Comparison of ENCODE assay signal across 9 mouse cellular contexts in genomic region chr4:134760281-134760680, GRCm38 (mm10). TPM values are rescaled to one million over a fixed set of nuclear protein-coding genes. Genes with fewer than 3 reads are reported as not detected.
DNase-seq lines count a peak whose midpoint lies in the region; ATAC-seq and TF ChIP-seq lines count a peak whose summit lies in the region.
"Had no signal": no experiment of that assay in that cellular context is flagged by ENCODE, and none has a peak within 500 bp of the region (broad histone marks: within the 10 kb centered on the region; RNA-seq: fewer than 3 reads in every experiment).

No protein-coding gene starts in this region.

- no peaks in the 10 kb centered on the region for H3K27me3 ChIP-seq in lung, embryonic 15.5 days
- no peaks in the 10 kb centered on the region for H3K27me3 ChIP-seq in heart, postnatal 0 days (ENCODE audit: control insufficient read depth, insufficient read depth, low read length)
- H3K27me3 ChIP-seq in myocyte (ENCODE audit: control insufficient read depth, insufficient read depth, insufficient read length), result no peaks in the 10 kb centered on the region
- H3K27me3 ChIP-seq in midbrain, embryonic 14.5 days (ENCODE audit: control insufficient read depth, insufficient read depth, low read length), result 0 out of 2 replicates have a peak, but pooled peaks cover under 1% of the 10 kb centered on the region

- H3K9me3 ChIP-seq in lung, embryonic 15.5 days, result no peaks in the 10 kb centered on the region
- H3K9me3 ChIP-seq in heart, postnatal 0 days (replicated peaks; ENCODE audit: control insufficient read depth, low read length), result no peaks in the 10 kb centered on the region
- no peaks in the 10 kb centered on the region for H3K9me3 ChIP-seq in midbrain, embryonic 14.5 days (ENCODE audit: control insufficient read depth, low read length)
- H3K9me3 ChIP-seq: embryonic facial prominence, embryonic 12.5 days had no signal

- H3K79me2 ChIP-seq in myocyte (ENCODE audit: control insufficient read depth, insufficient read depth), result peaks cover 64% of the 10 kb centered on the region

- intact Hi-C loops in gastrocnemius, adult 2 months (cut with DNase I), result no loop called here

- no peak for ATAC-seq in lung, embryonic 15.5 days (ENCODE audit: borderline replicate concordance, extremely low read depth, low FRiP score, low TSS enrichment)
- ATAC-seq in heart, postnatal 0 days (ENCODE audit: insufficient read depth, low read depth), result no peak
- no peak for ATAC-seq in midbrain, embryonic 14.5 days (ENCODE audit: low FRiP score, low TSS enrichment)

- H3K4me2 ChIP-seq in lung, embryonic 15.5 days, result peak overlapping the region; percentile 35
- peak overlapping the region; percentile 36 for H3K4me2 ChIP-seq in heart, postnatal 0 days (ENCODE audit: low read depth, low read length)
- H3K4me2 ChIP-seq in myocyte (ENCODE audit: low read depth), result peak overlapping the region; percentile 66
- H3K4me2 ChIP-seq in midbrain, embryonic 14.5 days (ENCODE audit: low read length), result no peak overlapping the region
- H3K4me2 ChIP-seq: embryonic facial prominence, embryonic 12.5 days had no signal

- H3ac ChIP-seq in myocyte (ENCODE audit: control insufficient read depth, insufficient read length), result no peak overlapping the region

- no peaks in the 10 kb centered on the region for H3K36me3 ChIP-seq in lung, embryonic 15.5 days
- H3K36me3 ChIP-seq in heart, postnatal 0 days (replicated peaks; ENCODE audit: control insufficient read depth, insufficient read depth, low read length), result no peaks in the 10 kb centered on the region
- no peaks in the 10 kb centered on the region for H3K36me3 ChIP-seq in myocyte (ENCODE audit: control insufficient read depth, insufficient read depth)
- no peaks in the 10 kb centered on the region for H3K36me3 ChIP-seq in midbrain, embryonic 14.5 days (ENCODE audit: control insufficient read depth, insufficient read depth, low read length)
- H3K36me3 ChIP-seq: embryonic facial prominence, embryonic 12.5 days had no signal

- H3K9ac ChIP-seq in lung, embryonic 15.5 days, result no peak overlapping the region
- no peak overlapping the region for H3K9ac ChIP-seq in heart, postnatal 0 days (replicated peaks; ENCODE audit: low read depth, low read length)
- H3K9ac ChIP-seq in midbrain, embryonic 14.5 days (replicated peaks; ENCODE audit: low read length), result no peak overlapping the region
- H3K9ac ChIP-seq: embryonic facial prominence, embryonic 12.5 days had no signal

- H3K4me3 ChIP-seq in gastrocnemius, adult 2 months, result peak overlapping the region; percentile 40
- H3K4me3 ChIP-seq in lung, embryonic 15.5 days, result no peak overlapping the region
- H3K4me3 ChIP-seq in heart, postnatal 0 days (ENCODE audit: low read depth, low read length), result no peak overlapping the region
- no peak overlapping the region for H3K4me3 ChIP-seq in myocyte
- no peak overlapping the region for H3K4me3 ChIP-seq in midbrain, embryonic 14.5 days (replicated peaks; ENCODE audit: low read depth, low read length)
- H3K4me3 ChIP-seq: embryonic facial prominence, embryonic 12.5 days had no signal

- no peak for TF ChIP-seq POLR2A in myocyte (IDR thresholded peaks at IDR 0.05; ENCODE audit: insufficient read length, low read depth)

- TF ChIP-seq CTCF in gastrocnemius, adult 2 months (IDR thresholded peaks at IDR 0.05), result no peak
- no peak for TF ChIP-seq CTCF in heart, postnatal 0 days (IDR thresholded peaks at IDR 0.05; ENCODE audit: low read depth)

- no peak for DNase-seq in gastrocnemius, adult 2 months
- no peak for DNase-seq in gastrocnemius, adult 8-10 months (ENCODE audit: low spot score in 2 of 2)
- DNase-seq in lung, postnatal 36 days, result no peak
- peak; percentile 18 for DNase-seq in heart, postnatal 0 days (ENCODE audit: low spot score)
- no peak for DNase-seq in cerebellum, postnatal 4 days (ENCODE audit: low spot score in 2 of 2)
- DNase-seq in midbrain, embryonic 14.5 days, result no peak

- peaks cover 76% of the 10 kb centered on the region for H3K4me1 ChIP-seq in lung, embryonic 15.5 days
- H3K4me1 ChIP-seq in heart, postnatal 0 days (ENCODE audit: control insufficient read depth, insufficient read depth), result peaks cover 53% of the 10 kb centered on the region
- no peaks in the 10 kb centered on the region for H3K4me1 ChIP-seq in midbrain, embryonic 14.5 days (ENCODE audit: control insufficient read depth, insufficient read depth, low read length)

- peak overlapping the region; percentile 67 for H3K27ac ChIP-seq in gastrocnemius, adult 2 months
- H3K27ac ChIP-seq in lung, embryonic 15.5 days, result peak overlapping the region; percentile 84
- H3K27ac ChIP-seq in heart, postnatal 0 days (ENCODE audit: low read depth), result peak overlapping the region; percentile 37
- no peak overlapping the region for H3K27ac ChIP-seq in midbrain, embryonic 14.5 days (replicated peaks; ENCODE audit: low read depth, low read length)

- WGBS in lung, embryonic 15.5 days, result 38% methylated on average over 6 of the region's 6 CpGs
- 58% methylated on average over 6 of the region's 6 CpGs for WGBS in heart, postnatal 0 days
- 85% methylated on average over 6 of the region's 6 CpGs for WGBS in midbrain, embryonic 14.5 days

- TF ChIP-seq EP300 in heart, postnatal 0 days (IDR thresholded peaks at IDR 0.05; ENCODE audit: low read depth), result no peak

TF ChIP-seq in myocyte, 11 proteins besides CTCF, POLR2A, EP300 and RAD21:
- TF ChIP-seq MYOD1 (IDR thresholded peaks at IDR 0.05; ENCODE audit: control insufficient read depth in 1 of 3, insufficient read length in 2 of 3, low read depth in 2 of 3) (no peak), E2F4 (IDR thresholded peaks at IDR 0.05; ENCODE audit: insufficient read depth) (no peak), REST (IDR thresholded peaks at IDR 0.05; ENCODE audit: insufficient read depth, insufficient read length) (no peak), MAX (IDR thresholded peaks at IDR 0.05; ENCODE audit: low read depth) (no peak), SRF (IDR thresholded peaks at IDR 0.05; ENCODE audit: control insufficient read depth, insufficient read length, low read depth) (no peak)

RNA-seq across cellular contexts. Expression of gene Ldlrap1, which starts 7.5 kb away (rescaled TPM):
- total RNA-seq in gastrocnemius, adult 2 months (2021), result 1 to 10 TPM; 5.7 to 6.6 TPM
- 1 to 10 TPM; 4.3 to 7.7 (median 5.3) TPM for total RNA-seq in gastrocnemius, adult 8-10 months (2022)
- polyA plus RNA-seq in lung, embryonic 15.5 days (2015; fragmentation: Nextera tagmentation; extraction: Ambion mirVana), result 21.8 and 24.9 TPM in 2 replicates
- 9.4 and 31.8 TPM in 2 replicates for total RNA-seq in heart, postnatal 0 days (2014; rRNA removed; ENCODE audit: low replicate concordance)
- polyA plus RNA-seq in heart, postnatal 0 days (2015; fragmentation: Nextera tagmentation; extraction: Ambion mirVana), result 11.6 and 12.3 TPM in 2 replicates
- 19.0 TPM for polyA plus RNA-seq in myocyte (2012; fragmentation: generic; extraction: Trizol)
- polyA plus RNA-seq in midbrain, embryonic 14.5 days (2014; fragmentation: Nextera tagmentation; extraction: Ambion mirVana), result 0.69 and 1.9 TPM in 2 replicates

RNA-seq across cellular contexts. Expression of gene Man1c1, which starts 56.2 kb away (rescaled TPM):
- 1 to 10 TPM; 2.9 to 4.2 TPM for total RNA-seq in gastrocnemius, adult 2 months (2021)
- 1 to 10 TPM; 1.8 to 2.7 (median 2.1) TPM for total RNA-seq in gastrocnemius, adult 8-10 months (2022)
- 3.0 and 3.3 TPM in 2 replicates for polyA plus RNA-seq in lung, embryonic 15.5 days (2015; fragmentation: Nextera tagmentation; extraction: Ambion mirVana)
- 14.8 and 21.2 TPM in 2 replicates for total RNA-seq in heart, postnatal 0 days (2014; rRNA removed; ENCODE audit: low replicate concordance)
- polyA plus RNA-seq in heart, postnatal 0 days (2015; fragmentation: Nextera tagmentation; extraction: Ambion mirVana), result 3.8 TPM in 2 replicates
- 11.3 TPM for polyA plus RNA-seq in myocyte (2012; fragmentation: generic; extraction: Trizol)
- 3.9 and 4.9 TPM in 2 replicates for polyA plus RNA-seq in midbrain, embryonic 14.5 days (2014; fragmentation: Nextera tagmentation; extraction: Ambion mirVana)
